Mouse (Mus musculus): Measurements from ENCODE around the gene Pdzrn4. TPM values are rescaled to one million over a fixed set of nuclear protein-coding genes. Genes with fewer than 3 reads are reported as not detected.
"Not testable (repeated sequence)": the region's sequence is repeated elsewhere in the genome, so short reads cannot be mapped to it uniquely, and the experiment has no call there.

The Pdzrn4 gene
- polyA plus RNA-seq (2012; ENCODE audit: insufficient read depth, low replicate concordance): not detected in 2 replicates

DNA sequence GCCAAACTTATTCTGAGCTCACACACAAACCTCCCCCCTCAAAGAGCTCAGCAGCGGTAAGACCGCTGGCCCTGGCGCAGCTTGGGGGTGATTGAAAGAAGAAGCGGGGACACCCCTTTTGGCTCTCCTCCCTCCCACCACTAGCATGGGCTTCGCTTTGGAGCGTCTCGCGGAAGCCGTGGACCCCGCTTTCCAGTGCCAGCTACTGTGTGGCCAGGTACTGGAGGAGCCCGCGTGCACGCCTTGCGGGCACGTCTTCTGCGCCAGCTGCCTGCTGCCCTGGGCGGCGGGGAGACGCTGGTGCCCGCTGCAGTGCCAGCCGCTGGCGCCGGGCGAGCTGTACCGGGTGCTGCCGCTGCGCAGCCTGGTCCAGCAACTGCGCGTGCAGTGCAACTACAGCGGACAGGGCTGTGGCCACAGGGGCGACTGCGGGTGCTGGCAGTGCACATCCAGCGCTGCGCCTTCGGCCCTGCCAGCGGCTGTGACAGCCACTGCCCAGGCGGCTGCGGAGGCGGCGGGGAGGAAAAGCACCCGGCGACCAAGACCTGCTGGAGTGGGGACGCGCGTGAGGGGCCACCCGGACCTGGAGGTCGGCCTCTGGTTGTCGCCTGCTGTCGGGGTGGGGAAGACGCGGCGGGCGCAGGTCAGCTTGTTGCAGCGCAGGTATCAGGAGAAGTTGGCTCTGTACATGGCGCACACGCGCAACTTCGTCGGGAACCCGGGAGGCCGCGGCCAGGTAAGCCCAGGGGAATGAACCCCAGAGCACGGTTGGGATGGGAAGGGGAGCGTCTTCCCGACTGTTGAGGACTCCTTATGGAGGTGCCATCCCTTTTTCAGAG lies at the start of gene Pdzrn4:
Pdzrn4 (plus strand) TSS at position 112 of the 839 bp plus-strand sequence.
- H3K27me3 ChIP-seq (replicated peaks): peaks cover 20% of the 10 kb centered on the region
- no peak for TF ChIP-seq GATA1 (IDR thresholded peaks at IDR 0.05; ENCODE audit: borderline replicate concordance, low read length)
- no peak for TF ChIP-seq FLI1 (IDR thresholded peaks at IDR 0.05; ENCODE audit: low read length)
- H3K36me3 ChIP-seq (replicated peaks; ENCODE audit: low read length): no peaks in the 10 kb centered on the region
- no peak within 1 kb of the TSS for H3K4me3 ChIP-seq (replicated peaks)
- peaks cover 29% of the 10 kb centered on the region for H3K9me3 ChIP-seq
- H3K4me1 ChIP-seq: no peaks in the 10 kb centered on the region; the same call in 1 of the 2 replicates

DNA sequence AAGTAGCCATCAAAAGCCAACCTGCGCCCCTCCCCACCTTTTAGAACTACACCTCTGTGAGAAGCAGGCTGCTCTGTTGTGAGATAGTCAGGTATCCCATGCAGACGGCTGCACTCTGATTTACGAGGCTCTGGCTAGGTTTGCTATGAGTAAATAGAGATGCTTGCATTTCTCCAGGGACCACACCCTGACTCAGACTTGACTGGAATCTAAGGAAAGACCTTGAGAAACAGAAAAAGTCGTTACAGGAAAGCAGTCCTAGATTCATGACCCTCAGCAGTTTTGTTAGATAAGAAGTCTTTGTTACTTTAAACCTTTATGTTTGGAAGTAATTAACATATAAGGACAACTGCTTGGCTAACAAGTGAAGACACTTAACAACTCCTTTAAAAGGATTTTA lies 49.3 kb upstream of the Pdzrn4 start:
- H3K27me3 ChIP-seq (replicated peaks): no peaks in the 10 kb centered on the region
- H3K4me1 ChIP-seq: no peaks in the 10 kb centered on the region

GRCm38 (mm10) chr15:92347902-92348301 lies 48.8 kb upstream of the Pdzrn4 start:
- Histone ChIP-seq H3K9me3 (peaks cover 27% of the 10 kb centered on the region), H3K4me3 (replicated peaks) (no peak overlapping the region), H3K36me3 (replicated peaks; ENCODE audit: low read length) (no peaks in the 10 kb centered on the region), H3K4me1 (no peaks in the 10 kb centered on the region), H3K27me3 (replicated peaks) (no peaks in the 10 kb centered on the region)
- TF ChIP-seq GATA1 (IDR thresholded peaks at IDR 0.05; ENCODE audit: borderline replicate concordance, low read length): no peak

More for the DNA sequence above, 49.3 kb upstream of the Pdzrn4 start:
- Histone ChIP-seq H3K36me3 (replicated peaks; ENCODE audit: low read length) (no peaks in the 10 kb centered on the region), H3K4me3 (replicated peaks) (no peak overlapping the region), H3K9me3 (peaks cover 27% of the 10 kb centered on the region)
- TF ChIP-seq GATA1 (IDR thresholded peaks at IDR 0.05; ENCODE audit: borderline replicate concordance, low read length): no peak
- no peak for TF ChIP-seq FLI1 (IDR thresholded peaks at IDR 0.05; ENCODE audit: low read length)

- H3K4me3 ChIP-seq (replicated peaks); H3K4me1 ChIP-seq; H3K27me3 ChIP-seq (replicated peaks); H3K36me3 ChIP-seq (replicated peaks; ENCODE audit: low read length): not testable (repeated sequence)
- H3K9me3 ChIP-seq: peaks cover 27% of the 10 kb centered on the region
Observed at GRCm38 (mm10) chr15:92348453-92348852, 48.2 kb upstream of the Pdzrn4 start.

- TF ChIP-seq GATA1 (IDR thresholded peaks at IDR 0.05; ENCODE audit: borderline replicate concordance, low read length) (no peak), FLI1 (IDR thresholded peaks at IDR 0.05; ENCODE audit: low read length) (no peak)
- no peaks in the 10 kb centered on the region for H3K27me3 ChIP-seq (replicated peaks)
- no peak overlapping the region for H3K4me3 ChIP-seq (replicated peaks)
- peaks cover 4% of the 10 kb centered on the region for H3K9me3 ChIP-seq
- no peaks in the 10 kb centered on the region for H3K36me3 ChIP-seq (replicated peaks; ENCODE audit: low read length)
- no peaks in the 10 kb centered on the region for H3K4me1 ChIP-seq
Observed at GRCm38 (mm10) chr15:92364153-92364552, 32.5 kb upstream of the Pdzrn4 start.

DNA sequence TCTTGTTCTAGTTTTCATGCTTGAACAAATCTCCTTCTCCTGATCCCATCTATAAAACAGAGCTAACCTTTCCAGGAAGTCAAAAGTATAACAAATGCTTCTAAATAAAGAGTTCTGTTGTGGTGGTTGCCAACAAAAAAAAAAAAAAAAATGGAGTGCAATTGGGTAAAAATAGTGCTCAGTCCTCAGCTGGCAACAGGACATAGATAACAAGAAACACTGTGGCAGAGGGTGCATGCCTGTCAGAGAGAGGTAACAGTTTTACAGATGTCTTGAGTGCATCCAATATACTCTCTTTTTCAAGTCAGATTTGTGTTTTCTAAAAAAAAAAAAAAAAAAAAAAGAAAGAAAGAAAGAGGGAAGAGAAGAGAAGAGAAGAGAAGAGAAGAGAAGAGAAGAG lies 32.1 kb upstream of the Pdzrn4 start:
- peaks cover 4% of the 10 kb centered on the region for H3K9me3 ChIP-seq
- no peak for TF ChIP-seq GATA1 (IDR thresholded peaks at IDR 0.05; ENCODE audit: borderline replicate concordance, low read length)
- no peak for TF ChIP-seq FLI1 (IDR thresholded peaks at IDR 0.05; ENCODE audit: low read length)
- no peaks in the 10 kb centered on the region for H3K4me1 ChIP-seq
- H3K4me3 ChIP-seq (replicated peaks): no peak overlapping the region
- H3K27me3 ChIP-seq (replicated peaks): no peaks in the 10 kb centered on the region
- no peaks in the 10 kb centered on the region for H3K36me3 ChIP-seq (replicated peaks; ENCODE audit: low read length)

- H3K4me1 ChIP-seq: no peaks in the 10 kb centered on the region; the same call in 1 of the 2 replicates
- peaks cover 29% of the 10 kb centered on the region for H3K9me3 ChIP-seq
- H3K4me3 ChIP-seq (replicated peaks): no peak overlapping the region
- TF ChIP-seq GATA1 (IDR thresholded peaks at IDR 0.05; ENCODE audit: borderline replicate concordance, low read length) (no peak), FLI1 (IDR thresholded peaks at IDR 0.05; ENCODE audit: low read length) (no peak)
- H3K27me3 ChIP-seq (replicated peaks): peaks cover 20% of the 10 kb centered on the region
- H3K36me3 ChIP-seq (replicated peaks; ENCODE audit: low read length): no peaks in the 10 kb centered on the region
Observed at GRCm38 (mm10) chr15:92394811-92395210, 1.9 kb upstream of the Pdzrn4 start.

DNA sequence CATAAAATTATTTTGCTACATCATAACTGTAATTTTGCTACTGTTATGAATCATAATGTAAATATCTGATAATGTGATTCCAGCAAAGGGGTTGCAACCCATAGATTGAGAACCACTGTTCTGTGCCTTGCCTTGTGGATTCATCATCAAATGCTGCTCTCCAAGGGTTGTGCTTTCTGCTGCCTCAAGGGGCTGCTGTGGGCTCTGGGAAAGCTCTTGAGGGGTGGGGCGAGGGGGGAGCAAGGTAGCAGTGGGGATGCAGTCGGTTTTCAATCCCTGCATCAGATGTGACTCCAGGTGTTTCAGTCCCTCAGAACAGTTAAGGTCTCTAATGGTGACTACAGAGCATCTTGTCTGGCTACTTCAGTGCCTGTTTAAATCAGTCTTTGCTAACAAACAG lies 2.1 kb downstream of the Pdzrn4 start:
- H3K36me3 ChIP-seq (replicated peaks; ENCODE audit: low read length): no peaks in the 10 kb centered on the region
- no peaks in the 10 kb centered on the region; the same call in 1 of the 2 replicates for H3K4me1 ChIP-seq
- H3K4me3 ChIP-seq (replicated peaks): no peak overlapping the region
- peaks cover 24% of the 10 kb centered on the region for H3K9me3 ChIP-seq
- no peak for TF ChIP-seq GATA1 (IDR thresholded peaks at IDR 0.05; ENCODE audit: borderline replicate concordance, low read length)
- TF ChIP-seq FLI1 (IDR thresholded peaks at IDR 0.05; ENCODE audit: low read length): no peak
- H3K27me3 ChIP-seq (replicated peaks): peaks cover 20% of the 10 kb centered on the region

DNA sequence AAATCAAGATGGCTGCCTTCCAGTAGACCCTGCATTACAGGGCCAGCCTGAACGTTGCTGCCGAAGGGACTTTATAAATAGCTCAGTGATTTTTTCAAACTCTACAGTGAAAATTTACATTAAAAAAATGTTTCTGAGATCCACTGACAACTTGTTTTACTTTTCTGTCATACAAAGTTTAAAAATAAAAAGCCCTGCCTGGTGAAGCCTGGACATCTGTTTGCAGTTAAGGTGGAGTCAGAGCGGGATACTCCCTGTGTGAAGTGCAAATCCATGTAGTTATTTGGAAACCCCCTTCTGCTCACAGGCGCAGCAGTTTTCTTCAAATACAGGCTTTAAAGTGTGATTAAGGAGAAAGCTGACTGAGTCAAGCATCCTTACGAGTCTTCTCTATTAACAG lies 2.6 kb downstream of the Pdzrn4 start:
- H3K4me1 ChIP-seq: no peaks in the 10 kb centered on the region; the same call in 1 of the 2 replicates
- peaks cover 20% of the 10 kb centered on the region for H3K27me3 ChIP-seq (replicated peaks)
- no peaks in the 10 kb centered on the region for H3K36me3 ChIP-seq (replicated peaks; ENCODE audit: low read length)
- H3K4me3 ChIP-seq (replicated peaks): no peak overlapping the region
- no peak for TF ChIP-seq FLI1 (IDR thresholded peaks at IDR 0.05; ENCODE audit: low read length)
- TF ChIP-seq GATA1 (IDR thresholded peaks at IDR 0.05; ENCODE audit: borderline replicate concordance, low read length): no peak
- H3K9me3 ChIP-seq: peaks cover 24% of the 10 kb centered on the region

DNA sequence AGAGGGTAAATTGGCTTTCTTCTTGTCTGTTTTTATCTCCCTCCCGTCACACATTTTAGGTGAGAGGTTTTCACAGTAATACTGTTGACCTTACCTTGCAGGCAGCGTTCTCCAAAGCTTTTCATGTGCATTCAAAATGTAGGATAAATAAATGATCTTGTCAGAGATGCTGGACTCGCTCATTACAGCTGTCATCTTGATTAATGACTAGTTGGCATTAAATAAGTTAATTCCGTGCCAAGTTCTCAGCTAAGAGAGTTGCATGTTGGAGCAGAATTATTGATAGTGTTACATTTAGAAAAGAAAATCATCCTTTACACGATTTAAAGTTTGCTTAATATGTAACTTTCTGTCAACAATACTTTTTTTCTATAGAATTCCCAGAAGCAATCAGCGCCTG lies 4.9 kb downstream of the Pdzrn4 start:
- H3K27me3 ChIP-seq (replicated peaks): peaks cover 17% of the 10 kb centered on the region
- TF ChIP-seq GATA1 (IDR thresholded peaks at IDR 0.05; ENCODE audit: borderline replicate concordance, low read length): no peak
- no peak for TF ChIP-seq FLI1 (IDR thresholded peaks at IDR 0.05; ENCODE audit: low read length)
- no peaks in the 10 kb centered on the region for H3K36me3 ChIP-seq (replicated peaks; ENCODE audit: low read length)
- no peaks in the 10 kb centered on the region; the same call in 1 of the 2 replicates for H3K4me1 ChIP-seq
- H3K9me3 ChIP-seq: peaks cover 14% of the 10 kb centered on the region
- H3K4me3 ChIP-seq (replicated peaks): no peak overlapping the region

All from megakaryocyte, embryonic 14.5 days (primary cell).